Mouse (Mus musculus): ENCODE results near the gene Zfp871. TPM values are rescaled to one million over a fixed set of nuclear protein-coding genes. Genes with fewer than 3 reads are reported as not detected.

The Zfp871 gene
- total RNA-seq (2021), result 10 to 100 TPM; 22.2 to 24.0 TPM
- long read RNA-seq, experiment 1, result 0 reads
- long read RNA-seq, experiment 2, result 0 reads

- intact Hi-C loops (cut with DNase I; ENCODE audit: low total_unique reads), result no loop called here
- DNase-seq, result peak; percentile 79
Measured at GRCm38 (mm10) chr17:32788094-32788559, at the start of gene Zfp871. Gene Zfp871 (minus strand): TSS chr17:32788287.

GRCm38 (mm10) chr17:32830418-32830782 is 42.3 kb upstream of the Zfp871 start:
- DNase-seq, result no peak
- intact Hi-C loops (cut with DNase I; ENCODE audit: low total_unique reads), result no loop called here

GRCm38 (mm10) chr17:32829540-32830417 is 41.7 kb upstream of the Zfp871 start, which contains the start of gene Zfp799:
Gene Zfp799 (minus strand): TSS chr17:32830261.
- DNase-seq, result peak; percentile 60
- intact Hi-C loops (cut with DNase I; ENCODE audit: low total_unique reads), result no loop called here

GRCm38 (mm10) chr17:32816074-32816784 is 28.1 kb upstream of the Zfp871 start:
- intact Hi-C loops (cut with DNase I; ENCODE audit: low total_unique reads), result no loop called here
- no peak for DNase-seq

GRCm38 (mm10) chr17:32814136-32814535 is 26.0 kb upstream of the Zfp871 start:
- no peak for DNase-seq
- intact Hi-C loops (cut with DNase I; ENCODE audit: low total_unique reads), result no loop called here

- DNase-seq, result no peak
- intact Hi-C loops (cut with DNase I; ENCODE audit: low total_unique reads), result no loop called here
Measured at GRCm38 (mm10) chr17:32810648-32811047, 22.6 kb upstream of the Zfp871 start.

- peak; percentile 8 for DNase-seq
Measured at GRCm38 (mm10) chr17:32809544-32810374, 21.7 kb upstream of the Zfp871 start, which contains the start of gene Zfp811. Gene Zfp811 (minus strand): TSS chr17:32809931.

GRCm38 (mm10) chr17:32808921-32809320 is 20.8 kb upstream of the Zfp871 start:
- no peak for DNase-seq
- intact Hi-C loops (cut with DNase I; ENCODE audit: low total_unique reads), result no loop called here

More at GRCm38 (mm10) chr17:32809544-32810374, 21.7 kb upstream of the Zfp871 start, which contains the start of gene Zfp811:
- intact Hi-C loops (cut with DNase I; ENCODE audit: low total_unique reads), result no loop called here

- DNase-seq, result no peak
- intact Hi-C loops (cut with DNase I; ENCODE audit: low total_unique reads), result no loop called here
Measured at GRCm38 (mm10) chr17:32789244-32789643, 1.2 kb upstream of the Zfp871 start.

GRCm38 (mm10) chr17:32788576-32788975 is 489 bp upstream of the Zfp871 start:
- no peak for DNase-seq
- intact Hi-C loops (cut with DNase I; ENCODE audit: low total_unique reads), result no loop called here

- DNase-seq, result peak; percentile 60
- intact Hi-C loops (cut with DNase I; ENCODE audit: low total_unique reads), result no loop called here
Measured at GRCm38 (mm10) chr17:32787436-32788093, 522 bp downstream of the Zfp871 start.

GRCm38 (mm10) chr17:32786944-32787343 is 1.1 kb downstream of the Zfp871 start:
- intact Hi-C loops (cut with DNase I; ENCODE audit: low total_unique reads), result no loop called here
- no peak for DNase-seq

GRCm38 (mm10) chr17:32785656-32786055 is 2.4 kb downstream of the Zfp871 start:
- intact Hi-C loops (cut with DNase I; ENCODE audit: low total_unique reads), result no loop called here
- DNase-seq, result no peak

- no peak for DNase-seq
- intact Hi-C loops (cut with DNase I; ENCODE audit: low total_unique reads), result loop anchor here (10.0 kb wide), 1 partner anchor 97 kb away; no protein-coding TSS in a partner anchor
Measured at GRCm38 (mm10) chr17:32777564-32777963, 10.5 kb downstream of the Zfp871 start.

- intact Hi-C loops (cut with DNase I; ENCODE audit: low total_unique reads), result loop anchor here (10.0 kb wide), 1 partner anchor 104 kb away; no protein-coding TSS in a partner anchor
- peak; percentile 16 for DNase-seq
Measured at GRCm38 (mm10) chr17:32771213-32771612, 16.9 kb downstream of the Zfp871 start.

GRCm38 (mm10) chr17:32766422-32766821 is 21.7 kb downstream of the Zfp871 start:
- intact Hi-C loops (cut with DNase I; ENCODE audit: low total_unique reads), result no loop called here

GRCm38 (mm10) chr17:32757331-32757730 is 30.8 kb downstream of the Zfp871 start:
- no peak for DNase-seq
- intact Hi-C loops (cut with DNase I; ENCODE audit: low total_unique reads), result no loop called here

More at GRCm38 (mm10) chr17:32766422-32766821, 21.7 kb downstream of the Zfp871 start:
- no peak for DNase-seq

- intact Hi-C loops (cut with DNase I; ENCODE audit: low total_unique reads), result no loop called here
- DNase-seq, result peak; percentile 10
Measured at GRCm38 (mm10) chr17:32753634-32754033, 34.5 kb downstream of the Zfp871 start.
